Mouse (Mus musculus) heart, adult 2 months (tissue): ENCODE measurements at regions not wholly inside any gene's neighbourhood (a gene's known extent, or its start where the extent isn't known, plus 50 kb on each side); places are given as distances from the start of the nearest gene placed in this dataset.

Experiments used
- DNase-seq, 2 experiments: peaks; one replicate each; pipeline ENCODE4 v3.0.0; 2021
- H3K27ac ChIP-seq: fragments of 200-600 bp; 2 replicates; pipeline ENCODE4 v1.8.1; 2022
- H3K27me3 ChIP-seq: fragments of 200-500 bp; 2 replicates; pipeline ENCODE4 v1.6.1; 2012; ENCODE audit warnings: mild to moderate bottlenecking, low read length, inconsistent platforms, mixed read lengths; ENCODE audit not compliant: control insufficient read depth, insufficient read depth
- H3K36me3 ChIP-seq: fragments of 200-500 bp; 2 replicates; pipeline ENCODE4 v1.6.1; 2012; ENCODE audit warnings: low read length, inconsistent platforms; ENCODE audit not compliant: control insufficient read depth, insufficient read depth
- H3K4me1 ChIP-seq: fragments of 200-500 bp; 2 replicates; pipeline ENCODE4 v1.6.1; 2011; ENCODE audit warnings: low read length; ENCODE audit not compliant: control insufficient read depth, insufficient read depth
- H3K4me3 ChIP-seq: fragments of 200-600 bp; 2 replicates; pipeline ENCODE4 v1.8.1; 2022
- H3K79me2 ChIP-seq: fragments of 200-500 bp; replicated peaks from 2 replicates; pipeline ENCODE4 v1.6.1; 2012; ENCODE audit warnings: mild to moderate bottlenecking, inconsistent platforms, low read length, moderate library complexity, mixed read lengths; ENCODE audit not compliant: control insufficient read depth, insufficient read depth
- H3K9ac ChIP-seq: fragments of 200-500 bp; 2 replicates; pipeline ENCODE4 v1.6.1; 2012; ENCODE audit warnings: low read depth, mild to moderate bottlenecking, control low read depth, inconsistent platforms, low read length, mixed read lengths
- CTCF ChIP-seq: fragments of 200-600 bp; IDR thresholded peaks from 2 replicates; pipeline ENCODE4 v1.8.1; 2022; ENCODE audit warnings: antibody characterized with exemption, mild to moderate bottlenecking, moderate library complexity
- EP300 ChIP-seq: fragments of 200-500 bp; IDR thresholded peaks from 2 replicates; pipeline ENCODE4 v1.6.1; 2011; ENCODE audit warnings: low read depth, low read length, control low read depth; ENCODE audit not compliant: insufficient read depth
- POLR2A ChIP-seq: fragments of 200-500 bp; IDR thresholded peaks from 2 replicates; pipeline ENCODE4 v1.6.1; 2011; ENCODE audit warnings: mild to moderate bottlenecking, low read depth, low read length, control low read depth; ENCODE audit not compliant: insufficient read depth
- WGBS: fragments of 180-500 bp; shearing (Covaris S2); methylation state at CpG from one replicate; pipeline ENCODE4 v1.1.7; 2018; 5-methylcytosine and 5-hydroxymethylcytosine counted together
- intact Hi-C: fragments of 180-260 bp; cut with DNase I; formaldehyde crosslinking; loops from one replicate; pipeline ENCODE4 v1.15.1; 2025

DNA sequence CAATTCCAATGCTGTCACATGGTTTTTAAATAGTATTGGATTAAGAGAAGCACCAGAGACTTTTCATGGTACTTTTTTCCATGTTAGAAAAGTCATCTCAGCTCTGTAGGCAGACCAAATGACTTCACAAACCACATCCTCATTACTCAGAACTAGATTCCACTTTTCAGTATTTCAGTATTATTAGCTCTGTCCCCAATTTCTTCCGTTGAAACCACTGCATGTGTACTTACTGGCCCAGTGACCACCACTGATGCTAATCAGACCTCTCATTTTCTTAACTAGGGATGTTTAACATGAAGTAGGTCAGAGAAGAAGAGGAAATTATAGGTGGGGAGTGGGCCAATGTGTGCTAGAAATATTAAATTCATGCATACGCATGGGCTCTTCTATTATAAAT is 326.2 kb downstream of the Car8 start:
- DNase-seq, result no peak
- 73% methylated on average over 2 of the region's 2 CpGs for WGBS
- no peaks in the 10 kb centered on the region for H3K79me2 ChIP-seq
- no peak overlapping the region for H3K4me3 ChIP-seq
- no peak overlapping the region for H3K9ac ChIP-seq
- no peaks in the 10 kb centered on the region for H3K4me1 ChIP-seq
- H3K36me3 ChIP-seq, result no peaks in the 10 kb centered on the region
- H3K27me3 ChIP-seq, result no peaks in the 10 kb centered on the region
- H3K27ac ChIP-seq, result no peak overlapping the region
- TF ChIP-seq CTCF (no peak), EP300 (no peak), POLR2A (no peak)
- intact Hi-C loops, result no loop called here

DNA sequence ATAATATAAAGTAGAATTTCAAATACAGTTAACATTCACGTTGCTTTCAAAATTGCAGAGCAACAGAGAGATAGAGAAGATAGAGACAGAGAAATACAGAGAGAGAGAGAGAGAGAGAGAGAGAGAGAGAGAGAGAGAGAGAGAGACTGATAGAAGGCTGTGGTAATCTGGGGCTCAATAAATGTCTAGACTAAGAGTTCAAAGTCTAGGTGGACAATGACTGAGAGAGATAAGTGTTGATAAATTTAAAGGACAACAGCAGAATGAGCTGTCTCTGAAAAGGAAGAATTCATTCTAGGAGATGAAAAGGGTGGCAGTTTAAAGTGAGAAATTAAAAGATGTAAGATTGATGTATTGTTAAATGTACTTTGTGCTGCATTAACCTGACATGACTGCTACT is 335.7 kb downstream of the Car8 start:
- H3K27ac ChIP-seq, result no peak overlapping the region
- TF ChIP-seq EP300 (no peak), CTCF (no peak), POLR2A (no peak)

DNA sequence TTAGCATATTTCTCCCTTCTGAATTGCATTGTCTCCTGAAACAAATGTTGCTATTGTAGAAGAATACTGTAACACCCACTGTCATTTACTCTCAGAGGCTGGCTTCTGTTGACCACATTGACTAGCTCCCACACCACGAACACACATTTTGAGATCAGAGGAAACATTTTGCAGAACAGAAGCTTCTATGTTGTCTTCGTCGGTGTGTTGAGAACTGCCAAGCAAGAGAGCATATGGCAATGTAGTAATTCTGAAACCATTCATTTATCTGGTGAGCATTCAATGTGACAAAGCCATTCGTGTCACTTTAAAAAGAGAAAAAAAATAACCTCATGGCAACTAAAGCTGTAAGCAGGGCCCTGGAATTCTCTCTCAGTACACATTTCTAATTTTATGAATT is 343.9 kb downstream of the Car8 start:
- no peak for DNase-seq
- H3K27me3 ChIP-seq, result no peaks in the 10 kb centered on the region
- H3K4me3 ChIP-seq, result no peak overlapping the region
- intact Hi-C loops, result no loop called here
- no peaks in the 10 kb centered on the region for H3K4me1 ChIP-seq
- TF ChIP-seq POLR2A (no peak), EP300 (no peak), CTCF (no peak)
- H3K79me2 ChIP-seq, result no peaks in the 10 kb centered on the region
- no peak overlapping the region for H3K27ac ChIP-seq
- no peak overlapping the region for H3K9ac ChIP-seq
- WGBS, result 82% methylated on average over 4 of the region's 4 CpGs
- no peaks in the 10 kb centered on the region for H3K36me3 ChIP-seq

More for the DNA sequence above, 335.7 kb downstream of the Car8 start:
- H3K9ac ChIP-seq, result no peak overlapping the region
- no peaks in the 10 kb centered on the region for H3K27me3 ChIP-seq
- no peak overlapping the region for H3K4me3 ChIP-seq
- intact Hi-C loops, result no loop called here
- H3K36me3 ChIP-seq, result no peaks in the 10 kb centered on the region
- no peaks in the 10 kb centered on the region for H3K4me1 ChIP-seq
- H3K79me2 ChIP-seq, result no peaks in the 10 kb centered on the region
- WGBS, result 49% methylated on average over 1 of the region's 1 CpGs
- no peak for DNase-seq

DNA sequence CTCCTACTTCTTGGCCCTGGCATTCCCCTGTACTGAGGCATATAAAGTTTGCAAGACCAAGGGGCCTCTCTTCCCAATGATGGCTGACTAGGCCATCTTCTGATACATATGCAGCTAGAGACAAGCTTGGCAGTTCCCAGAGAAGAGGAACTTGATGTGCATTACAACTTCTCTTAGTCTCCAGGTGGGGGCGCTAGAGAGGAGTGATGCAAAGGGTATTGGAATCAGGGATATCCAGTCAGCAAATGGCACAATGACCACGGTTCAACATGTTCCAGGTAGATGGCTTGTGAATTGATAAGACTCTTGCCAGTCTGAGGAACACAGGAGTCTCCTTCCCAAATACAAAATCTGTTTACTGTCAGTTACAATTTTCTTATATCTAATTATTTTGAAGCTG is 347.7 kb downstream of the Car8 start:
- H3K79me2 ChIP-seq, result no peaks in the 10 kb centered on the region
- DNase-seq, result no peak
- H3K36me3 ChIP-seq, result no peaks in the 10 kb centered on the region
- TF ChIP-seq CTCF, result peak; percentile 17
- no peak for TF ChIP-seq POLR2A
- H3K27me3 ChIP-seq, result no peaks in the 10 kb centered on the region
- intact Hi-C loops, result no loop called here
- 53% methylated on average over 2 of the region's 2 CpGs for WGBS
- H3K9ac ChIP-seq, result no peak overlapping the region
- H3K4me3 ChIP-seq, result no peak overlapping the region
- no peak overlapping the region for H3K27ac ChIP-seq
- H3K4me1 ChIP-seq, result no peaks in the 10 kb centered on the region

DNA sequence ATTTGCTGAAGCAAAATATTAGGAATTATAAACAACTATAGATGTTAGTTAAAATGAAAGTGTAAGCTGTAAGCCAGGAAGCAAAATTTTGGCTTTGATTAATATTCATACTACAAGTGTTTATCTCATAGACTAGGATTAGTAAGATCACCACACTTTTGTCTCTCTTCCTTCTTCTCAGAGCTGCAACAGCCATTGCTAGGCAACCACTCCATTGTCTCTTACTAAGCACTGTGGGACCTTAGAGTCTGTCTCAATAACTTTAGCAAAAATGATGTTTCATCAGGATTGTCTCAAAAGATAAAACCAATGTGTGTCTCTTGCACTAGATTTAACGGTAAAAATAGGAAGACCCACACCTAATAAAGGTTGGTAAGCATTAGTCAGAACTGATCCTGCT is 384.3 kb downstream of the Car8 start:
- Histone ChIP-seq H3K4me1 (no peaks in the 10 kb centered on the region), H3K4me3 (no peak overlapping the region), H3K79me2 (no peaks in the 10 kb centered on the region), H3K27me3 (no peaks in the 10 kb centered on the region), H3K36me3 (no peaks in the 10 kb centered on the region), H3K9ac (no peak overlapping the region), H3K27ac (no peak overlapping the region)
- 88% methylated on average over 1 of the region's 1 CpGs for WGBS
- TF ChIP-seq CTCF (no peak), POLR2A (no peak), EP300 (no peak)
- no peak for DNase-seq
- intact Hi-C loops, result loop anchor here (2.0 kb wide), 1 partner anchor 1166 kb away; no protein-coding TSS in a partner anchor

DNA sequence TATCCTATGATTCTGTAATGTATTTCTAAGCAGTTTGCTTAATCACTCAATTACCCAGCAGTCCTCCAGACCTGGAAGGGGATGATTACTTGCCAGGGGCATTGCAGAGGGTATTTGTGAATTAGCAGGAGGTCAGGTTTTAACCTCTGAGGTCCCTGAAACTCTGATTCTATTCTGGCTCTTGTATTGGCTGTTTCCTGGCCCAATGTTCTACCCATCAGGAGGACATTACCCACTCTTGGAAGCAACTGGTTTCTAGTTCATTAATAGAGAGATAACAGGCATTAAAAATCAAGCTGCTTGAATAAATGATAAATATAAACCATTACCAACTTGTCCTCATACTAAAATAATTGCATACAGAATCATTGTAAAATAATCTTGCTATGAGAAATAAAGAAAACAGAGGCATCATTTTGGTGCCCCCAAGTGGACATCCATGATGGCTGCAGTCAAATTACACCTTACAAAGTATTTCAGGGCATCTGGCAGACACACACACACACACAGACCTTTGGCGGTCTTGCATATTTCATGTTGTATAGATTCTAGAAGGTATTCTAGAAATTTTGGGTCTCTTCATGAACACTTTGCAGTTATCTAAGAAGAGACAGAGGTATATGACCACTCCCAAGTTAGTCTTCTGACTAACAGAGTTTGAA is 385.6 kb downstream of the Car8 start:
- H3K79me2 ChIP-seq, result no peaks in the 10 kb centered on the region
- no peak overlapping the region for H3K4me3 ChIP-seq
- no peaks in the 10 kb centered on the region for H3K27me3 ChIP-seq
- no peak for TF ChIP-seq POLR2A
- TF ChIP-seq EP300, result no peak
- peak; percentile 78 for TF ChIP-seq CTCF
- H3K4me1 ChIP-seq, result no peaks in the 10 kb centered on the region
- no peak overlapping the region for H3K9ac ChIP-seq
- no peak for DNase-seq
- no peaks in the 10 kb centered on the region for H3K36me3 ChIP-seq
- intact Hi-C loops, result no loop called here
- no peak overlapping the region for H3K27ac ChIP-seq
- 48% methylated on average over 1 of the region's 1 CpGs for WGBS
